Mouse (Mus musculus) megakaryocyte, embryonic 14.5 days (primary cell): ENCODE measurements around the gene Vwc2. TPM values are rescaled to one million over a fixed set of nuclear protein-coding genes. Genes with fewer than 3 reads are reported as not detected.

Source experiments
- H3K27me3 ChIP-seq: replicated peaks from 2 replicates; pipeline ENCODE3; 2012; ENCODE audit warnings: inconsistent platforms
- H3K36me3 ChIP-seq: replicated peaks from 2 replicates; pipeline ENCODE3; 2012; ENCODE audit warnings: low read length, inconsistent platforms, mixed read lengths
- H3K4me1 ChIP-seq: 2 replicates; pipeline ENCODE4 v1.6.1; 2012; ENCODE audit warnings: inconsistent platforms
- H3K4me3 ChIP-seq: replicated peaks from 2 replicates; pipeline ENCODE3; 2012; ENCODE audit warnings: moderate library complexity, mild to moderate bottlenecking, inconsistent platforms
- H3K9me3 ChIP-seq: 2 replicates; pipeline ENCODE4 v1.6.1; 2012; ENCODE audit warnings: inconsistent platforms
- FLI1 ChIP-seq: IDR thresholded peaks from 2 replicates; pipeline ENCODE4 v1.6.1; 2012; ENCODE audit warnings: low read length, inconsistent platforms, mixed read lengths
- GATA1 ChIP-seq: IDR thresholded peaks from 3 replicates; pipeline ENCODE4 v1.6.1; 2012; ENCODE audit warnings: mixed read lengths, low read length, inconsistent platforms, borderline replicate concordance
- polyA plus RNA-seq: library from polyadenylated mRNA; stranded (reverse); fragments of >175 nt; gene quantifications from 2 replicates; pipeline ENCODE4 v1.2.3, GENCODE M21; 2012; ENCODE audit warnings: low replicate concordance; ENCODE audit not compliant: insufficient read depth

Vwc2 gene
- polyA plus RNA-seq, 1 experiment, result not detected

- H3K27me3 ChIP-seq, result no peaks in the 10 kb centered on the region
- no peaks in the 10 kb centered on the region for H3K36me3 ChIP-seq
- no peak overlapping the region for H3K4me3 ChIP-seq
- TF ChIP-seq FLI1, result no peak
- H3K9me3 ChIP-seq, result no peaks in the 10 kb centered on the region
- no peaks in the 10 kb centered on the region for H3K4me1 ChIP-seq
Observed at GRCm38 (mm10) chr11:11239346-11239745, 125.3 kb downstream of the Vwc2 start.

GRCm38 (mm10) chr11:11242694-11243377 lies 128.8 kb downstream of the Vwc2 start:
- H3K4me1 ChIP-seq, result no peaks in the 10 kb centered on the region
- no peaks in the 10 kb centered on the region for H3K27me3 ChIP-seq
- H3K36me3 ChIP-seq, result no peaks in the 10 kb centered on the region
- no peak for TF ChIP-seq GATA1
- TF ChIP-seq FLI1, result no peak
- no peak overlapping the region for H3K4me3 ChIP-seq
- no peaks in the 10 kb centered on the region for H3K9me3 ChIP-seq

DNA sequence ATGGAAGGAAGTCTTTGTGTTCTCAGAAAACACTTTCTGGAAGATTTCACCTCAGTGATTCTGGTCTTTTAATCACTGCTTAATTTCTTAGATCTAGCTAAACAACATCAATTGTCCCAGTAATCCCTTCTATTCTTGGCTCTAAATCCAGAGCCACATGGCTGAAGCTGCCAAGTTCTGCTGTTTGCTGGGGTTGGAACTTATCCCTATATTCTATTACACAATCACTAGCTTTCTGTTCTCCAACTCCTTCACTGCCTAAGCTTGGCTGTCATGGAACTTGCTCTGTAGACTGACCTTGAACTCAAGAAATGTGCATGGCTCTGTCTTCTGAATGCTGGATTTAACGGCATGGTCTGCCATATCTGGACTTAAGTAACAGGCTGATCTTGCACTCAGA lies 143.3 kb downstream of the Vwc2 start:
- H3K4me3 ChIP-seq, result no peak overlapping the region
- no peaks in the 10 kb centered on the region for H3K9me3 ChIP-seq
- H3K36me3 ChIP-seq, result no peaks in the 10 kb centered on the region
- no peaks in the 10 kb centered on the region for H3K4me1 ChIP-seq
- H3K27me3 ChIP-seq, result no peaks in the 10 kb centered on the region
- TF ChIP-seq GATA1 (no peak), FLI1 (no peak)

- Histone ChIP-seq H3K4me1 (no peaks in the 10 kb centered on the region), H3K4me3 (no peak overlapping the region), H3K9me3 (no peaks in the 10 kb centered on the region), H3K36me3 (no peaks in the 10 kb centered on the region), H3K27me3 (no peaks in the 10 kb centered on the region)
- TF ChIP-seq GATA1 (no peak), FLI1 (no peak)
Observed at GRCm38 (mm10) chr11:11280128-11280527, 166.1 kb downstream of the Vwc2 start.

- no peak overlapping the region for H3K4me3 ChIP-seq
- no peaks in the 10 kb centered on the region for H3K4me1 ChIP-seq
- H3K36me3 ChIP-seq, result no peaks in the 10 kb centered on the region
- H3K27me3 ChIP-seq, result no peaks in the 10 kb centered on the region
- no peaks in the 10 kb centered on the region for H3K9me3 ChIP-seq
- TF ChIP-seq FLI1 (no peak), GATA1 (no peak)
Observed at GRCm38 (mm10) chr11:11283512-11283911, 169.5 kb downstream of the Vwc2 start.
